Mouse (Mus musculus): ENCODE measurements around the gene Ppp1r21. TPM values are rescaled to one million over a fixed set of nuclear protein-coding genes. Genes with fewer than 3 reads are reported as not detected.

Gene Ppp1r21
- total RNA-seq, 2 experiments from 2014 or later: 15.0 to 15.7 TPM

GRCm38 (mm10) chr17:88636076-88636475 lies 106.2 kb downstream of the Ppp1r21 start:
- no peak for DNase-seq
- intact Hi-C loops (cut with DNase I): no loop called here

- no peak for DNase-seq
- intact Hi-C loops (cut with DNase I): no loop called here
These were observed 106.7 kb downstream of the Ppp1r21 start for GRCm38 (mm10) chr17:88636587-88636986.

Other genes with a start within 250 kb of the Ppp1r21 start
- 10 to 100 TPM; 12.9 to 14.2 TPM for gene Foxn2, start 89.4 kb upstream of the Ppp1r21 start, total RNA-seq (2021)
- 10 to 100 TPM; 25.9 to 30.9 TPM for gene Ston1, start 67.6 kb downstream of the Ppp1r21 start, total RNA-seq (2021)
- not detected for gene Gtf2a1l, start 138.5 kb downstream of the Ppp1r21 start, total RNA-seq (2021)

Measured in heart, postnatal 10 days (tissue).